Mouse (Mus musculus) thymus, postnatal 25 days (tissue): Measurements from ENCODE around the gene Igsf6.
A peak's percentile ranks its signal among the peaks of the same experiment; 100 is the strongest.

Experiments
- DNase-seq: peaks from one replicate; pipeline ENCODE4 v3.0.0; 2022

The Igsf6 gene

GRCm38 (mm10) chr7:121074281-121074680, at the start of gene Igsf6:
TSS of gene Igsf6 (minus strand) at chr7:121074572.
- DNase-seq = no peak

DNA sequence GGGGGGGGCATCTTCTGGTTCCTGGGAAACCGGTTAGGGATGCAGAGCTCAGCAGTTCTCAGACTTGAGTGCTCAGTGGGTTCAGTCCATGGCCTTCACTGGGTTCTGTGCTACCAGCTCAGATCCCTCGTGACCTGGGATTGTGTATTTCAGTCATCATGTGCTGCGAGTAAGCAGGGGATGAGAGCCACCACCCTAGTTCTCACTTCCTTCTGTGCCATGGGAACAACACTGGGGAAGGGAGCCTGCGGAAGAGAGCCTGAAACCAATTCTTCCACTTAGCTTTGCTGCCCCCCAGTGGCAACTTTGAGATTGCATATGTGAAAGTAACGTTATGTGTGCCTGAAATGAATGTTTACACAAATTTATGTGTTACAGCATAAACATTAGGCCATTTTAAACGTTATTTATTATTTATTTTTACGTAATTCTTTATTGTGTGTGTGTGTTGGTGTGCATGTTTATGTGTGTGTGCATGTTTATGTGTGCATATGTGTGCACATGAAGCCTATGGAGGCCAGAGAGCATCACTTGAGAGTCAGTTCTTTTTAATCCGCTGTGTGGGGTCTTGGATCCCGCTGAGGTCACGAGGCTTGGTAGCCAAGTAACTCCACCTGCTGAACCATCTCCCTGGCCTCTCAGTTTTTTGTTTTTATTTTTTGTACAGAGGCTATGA, 45.9 kb upstream of the Igsf6 start:
- peak; percentile 67 for DNase-seq

GRCm38 (mm10) chr7:121111762-121112161, 37.4 kb upstream of the Igsf6 start:
- DNase-seq = no peak

- no peak for DNase-seq
Observed at GRCm38 (mm10) chr7:121111321-121111720, 36.9 kb upstream of the Igsf6 start.

- DNase-seq = no peak
Observed at GRCm38 (mm10) chr7:121107851-121108250, 33.5 kb upstream of the Igsf6 start.

DNA sequence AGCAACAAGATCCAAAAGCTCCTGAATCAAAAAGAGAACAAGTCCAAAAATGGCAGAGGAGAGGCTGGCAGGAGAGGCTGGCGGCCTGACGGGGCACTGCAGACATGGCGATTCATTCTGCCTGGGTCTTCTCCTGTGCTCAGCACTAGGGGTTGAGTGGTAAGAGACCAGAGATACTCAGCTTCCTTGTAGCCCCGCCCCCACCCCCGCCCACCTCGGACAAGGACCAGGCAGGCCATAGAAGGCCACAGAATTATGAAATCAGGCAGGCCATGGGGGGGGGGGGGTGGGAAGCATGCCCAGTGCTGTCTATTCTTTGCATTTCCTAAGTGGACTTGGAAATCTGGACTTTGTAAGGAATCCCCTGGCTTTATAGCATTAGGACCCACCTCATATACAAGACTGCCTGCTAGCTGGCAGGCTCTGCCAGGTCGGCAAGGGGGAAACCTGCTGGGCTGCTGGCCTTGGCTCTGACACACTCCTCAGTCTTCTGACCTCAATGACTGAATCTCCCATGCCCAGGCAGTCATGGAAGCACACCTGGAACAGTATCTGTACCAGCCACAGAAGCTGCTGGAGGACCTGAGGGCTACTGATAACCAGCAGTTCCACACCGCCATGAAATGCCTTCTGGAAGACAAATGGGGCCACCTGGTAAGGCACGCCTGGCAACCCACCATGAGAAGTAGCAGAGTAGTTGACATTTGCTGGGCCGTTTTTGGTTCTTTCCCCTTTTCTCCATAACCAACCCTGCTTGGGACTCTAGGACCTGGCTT, 24.4 kb upstream of the Igsf6 start:
- no peak for DNase-seq

GRCm38 (mm10) chr7:121093026-121093425, 18.7 kb upstream of the Igsf6 start:
- DNase-seq = no peak

DNA sequence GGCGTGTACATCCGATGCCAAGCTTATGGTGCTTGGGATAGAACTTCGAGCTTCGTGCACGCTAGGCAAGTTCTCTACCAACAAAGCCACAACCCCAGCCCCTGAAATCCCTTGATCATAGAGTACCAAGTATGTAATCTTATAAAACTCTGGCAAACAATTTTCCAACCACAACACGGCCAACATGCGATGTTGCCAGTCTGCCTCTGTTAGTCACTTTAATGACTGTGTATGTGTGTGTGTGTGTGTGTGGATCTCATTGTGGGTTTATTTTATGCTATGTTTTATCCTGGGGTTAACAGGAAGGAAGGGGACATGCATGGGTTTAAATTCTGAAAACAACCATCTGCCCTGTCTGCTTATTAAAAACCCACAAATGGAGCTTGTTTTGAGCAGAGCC, 16.4 kb upstream of the Igsf6 start:
- DNase-seq = no peak

DNA sequence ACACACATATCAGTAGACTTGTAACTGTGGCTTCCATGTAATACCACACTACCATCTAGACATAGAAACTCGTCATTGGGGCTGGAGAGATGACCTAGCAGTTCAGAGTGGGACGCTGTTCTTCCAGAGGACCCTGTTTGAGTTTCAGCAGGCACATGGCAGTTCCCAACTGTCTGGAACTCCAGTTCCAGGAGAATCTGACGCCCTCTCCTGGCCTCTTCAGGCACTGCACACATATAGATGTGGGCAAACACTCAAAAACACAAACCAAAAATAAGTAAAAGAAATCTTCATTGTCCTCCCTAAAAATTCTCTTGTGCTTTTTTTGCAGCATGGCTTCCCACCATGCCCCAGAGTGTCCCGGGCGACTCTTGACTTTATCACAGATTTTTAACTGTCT, 14.4 kb upstream of the Igsf6 start:
- no peak for DNase-seq

DNA sequence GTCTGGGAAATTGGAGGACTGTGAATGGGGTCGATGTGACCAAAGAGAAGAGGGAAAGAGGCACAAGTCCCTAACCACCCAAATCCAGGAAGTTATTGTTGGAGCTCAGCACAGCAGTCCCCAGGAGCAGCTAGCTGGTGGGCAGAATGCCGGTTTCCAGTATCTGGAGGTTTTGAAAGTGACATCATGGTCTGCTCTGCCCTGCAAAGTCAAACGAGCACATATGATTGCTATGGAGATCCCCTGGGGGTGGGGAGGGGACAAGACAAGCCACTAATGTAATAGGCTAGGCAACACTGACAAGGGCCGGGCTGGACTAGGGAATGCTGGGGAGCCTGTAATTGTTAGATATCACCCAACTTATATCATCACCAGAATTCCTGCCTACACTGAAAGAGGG, 11.1 kb upstream of the Igsf6 start:
- DNase-seq = no peak

DNA sequence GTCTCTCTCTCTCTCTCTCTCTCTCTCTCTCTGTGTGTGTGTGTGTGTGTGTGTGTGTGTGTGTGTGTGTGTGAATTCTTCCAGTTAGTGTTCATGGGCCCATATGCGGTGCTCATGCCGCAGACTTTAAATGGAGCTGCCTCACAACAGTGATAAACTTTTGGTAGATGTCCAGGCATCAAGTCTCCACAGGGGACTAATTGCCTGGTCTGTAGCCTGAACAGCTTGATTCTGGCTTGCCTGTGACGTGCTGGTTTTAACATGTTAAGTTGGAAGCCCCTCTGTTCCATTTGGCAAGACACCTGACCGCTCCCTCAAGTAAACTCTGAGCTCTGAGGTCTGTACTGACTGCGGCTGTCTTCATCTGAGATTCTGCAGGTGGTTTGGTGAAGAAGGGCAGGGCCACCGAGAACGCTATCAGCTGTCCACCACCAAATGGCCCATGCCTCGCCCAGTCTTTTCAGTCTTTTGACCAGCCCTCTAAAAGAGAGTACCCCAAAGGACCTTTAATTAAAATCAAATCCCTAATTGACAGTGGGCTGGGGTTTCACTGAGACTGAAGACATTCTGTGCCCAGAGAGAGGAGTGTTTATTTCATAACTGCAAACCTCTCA, 10.6 kb upstream of the Igsf6 start:
- no peak for DNase-seq

GRCm38 (mm10) chr7:121082949-121083513, 8.7 kb upstream of the Igsf6 start:
- no peak for DNase-seq

DNA sequence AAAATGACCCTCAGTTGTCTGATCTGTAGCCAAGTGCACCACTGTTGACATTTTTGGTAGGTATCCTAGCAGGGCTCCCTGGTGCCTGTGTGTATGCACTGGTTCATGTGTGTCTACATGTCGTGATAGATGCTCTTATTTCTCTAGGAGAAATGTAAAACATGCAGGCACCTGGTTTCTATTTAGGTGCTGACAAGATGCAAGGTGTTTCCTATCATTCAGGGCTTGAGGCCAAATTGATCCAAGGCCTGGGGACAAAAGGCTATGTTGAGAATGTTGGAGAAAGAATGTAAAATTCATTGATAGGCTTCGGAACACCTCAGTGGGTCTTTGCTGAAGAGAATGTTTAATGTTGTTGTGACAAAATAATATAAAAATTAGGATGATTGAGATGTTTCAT, 7.4 kb upstream of the Igsf6 start:
- DNase-seq = no peak

DNA sequence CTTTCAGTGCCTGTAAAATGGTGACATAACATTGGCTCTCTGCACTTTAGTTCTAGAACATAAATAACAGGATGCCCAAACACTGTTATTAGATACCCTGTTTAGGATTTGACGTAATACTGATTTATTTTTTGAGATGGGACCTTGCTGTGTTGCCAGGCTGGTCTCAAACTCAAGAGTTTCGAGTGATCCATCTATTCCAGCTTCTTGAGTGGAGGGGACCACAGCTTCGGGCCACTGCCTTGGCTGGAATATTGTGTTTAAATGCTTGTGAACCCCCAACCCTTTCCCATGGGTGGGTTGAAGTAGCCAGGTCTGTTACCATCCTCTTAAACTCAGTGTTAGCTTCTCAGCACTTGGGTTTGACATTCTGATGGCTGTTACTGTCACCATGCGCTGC, 7.0 kb upstream of the Igsf6 start, which contains the start of gene Otoa:
Gene Otoa (plus strand): TSS at position 301 of the 400 bp plus-strand sequence.
- DNase-seq = no peak

DNA sequence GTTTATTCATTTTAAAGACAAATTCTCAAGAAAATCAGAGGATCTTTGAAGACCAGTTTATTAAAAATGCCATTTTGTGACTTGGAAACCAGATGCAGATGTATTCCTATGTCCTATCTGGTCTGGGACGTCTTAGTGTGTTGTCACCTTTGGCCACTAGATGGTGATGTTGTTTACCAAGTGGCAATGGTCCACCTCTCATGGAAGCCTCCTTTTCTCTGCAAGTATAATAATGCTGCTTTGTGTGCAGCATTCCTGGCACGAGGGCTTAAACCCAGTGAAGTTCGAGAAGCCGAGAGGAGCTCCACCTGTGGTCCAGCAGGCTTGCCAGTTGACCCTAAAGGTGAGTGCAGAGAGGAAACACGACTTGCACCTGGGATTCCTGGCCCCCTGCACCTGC, 3.5 kb upstream of the Igsf6 start:
- DNase-seq = peak; percentile 48

GRCm38 (mm10) chr7:121077311-121077710, 2.9 kb upstream of the Igsf6 start:
- no peak for DNase-seq

GRCm38 (mm10) chr7:121075416-121075815, 1.0 kb upstream of the Igsf6 start:
- DNase-seq = no peak

DNA sequence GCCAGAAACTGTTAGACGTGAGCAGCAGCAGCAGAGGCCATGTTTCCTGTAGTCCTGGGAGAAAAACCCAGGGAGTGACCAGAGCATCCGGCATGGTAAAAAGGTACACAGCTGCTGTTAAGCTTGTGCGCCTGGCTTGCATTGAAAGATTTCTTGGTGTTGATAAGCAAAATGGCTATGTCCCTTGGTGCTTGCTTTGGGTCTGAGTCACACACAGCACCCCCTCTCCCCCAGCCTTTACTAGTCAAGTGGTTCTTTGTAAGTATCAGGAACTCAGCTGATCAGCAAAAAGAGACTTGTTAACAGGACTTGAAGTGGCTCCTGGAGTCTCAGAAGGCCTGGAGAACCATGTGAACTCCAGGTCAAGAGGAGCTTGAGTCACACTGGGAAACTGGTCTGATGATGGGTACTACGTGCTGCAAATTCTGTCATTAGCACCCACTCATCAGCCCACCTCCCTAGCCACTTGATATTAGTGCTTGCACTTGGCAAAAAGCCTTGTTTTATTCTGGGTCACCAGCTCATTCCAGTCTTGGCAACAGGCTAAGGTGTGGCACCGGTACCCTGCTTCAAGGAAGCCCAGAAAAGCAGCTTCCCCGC, 529 bp upstream of the Igsf6 start:
- no peak for DNase-seq

DNA sequence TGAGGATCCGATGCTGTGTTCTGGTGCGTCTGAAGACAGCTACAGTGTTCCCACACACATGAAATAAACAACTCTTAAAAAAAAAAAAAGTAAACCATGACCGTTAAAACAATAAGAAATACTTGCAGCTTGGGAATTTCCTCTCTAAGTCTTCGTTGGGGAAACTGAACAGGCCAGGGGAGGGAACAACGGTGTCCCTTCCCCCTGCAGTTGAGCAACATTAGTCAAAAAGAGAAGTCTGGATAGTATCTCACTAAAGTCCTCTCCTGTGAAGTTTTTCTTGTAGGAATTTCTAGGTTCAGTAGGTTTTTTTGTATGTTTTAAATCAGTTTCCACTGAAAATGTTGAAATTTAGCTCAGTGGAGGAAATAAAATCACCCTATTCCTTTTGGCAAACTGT, 1.9 kb downstream of the Igsf6 start:
- no peak for DNase-seq

GRCm38 (mm10) chr7:121071276-121071675, 3.1 kb downstream of the Igsf6 start:
- no peak for DNase-seq

GRCm38 (mm10) chr7:121064309-121064708, 10.1 kb downstream of the Igsf6 start:
- peak; percentile 36 for DNase-seq

GRCm38 (mm10) chr7:121059477-121060218, 14.7 kb downstream of the Igsf6 start:
- peak; percentile 10 for DNase-seq

- DNase-seq = no peak
Observed at GRCm38 (mm10) chr7:121053071-121053470, 21.3 kb downstream of the Igsf6 start.
